Mouse (Mus musculus) lung, adult 2 months (tissue): ENCODE measurements at regions not wholly inside any gene's neighbourhood (a gene's known extent, or its start where the extent isn't known, plus 50 kb on each side); places are given as distances from the start of the nearest gene placed in this dataset.

Source experiments
- DNase-seq: peaks from one replicate; pipeline ENCODE4 v3.0.0; 2022
- H3K4me1 ChIP-seq: fragments of 200-500 bp; 2 replicates; pipeline ENCODE4 v1.6.1; 2011; ENCODE audit warnings: low read length; ENCODE audit not compliant: control insufficient read depth, insufficient read depth
- H3K4me3 ChIP-seq: fragments of 200-500 bp; replicated peaks from 2 replicates; pipeline ENCODE3; 2011; ENCODE audit warnings: low read depth, mild to moderate bottlenecking, control low read depth, low read length; ENCODE audit errors: extremely low read depth
- CTCF ChIP-seq: fragments of 200-500 bp; IDR thresholded peaks from 2 replicates; pipeline ENCODE4 v1.5.1; 2011; ENCODE audit warnings: mild to moderate bottlenecking, low read length, control low read depth; ENCODE audit not compliant: insufficient read depth
- POLR2A ChIP-seq: fragments of 200-500 bp; IDR thresholded peaks from 2 replicates; pipeline ENCODE4 v1.6.1; 2011; ENCODE audit warnings: low read depth, mild to moderate bottlenecking, control low read depth, low read length, borderline replicate concordance; ENCODE audit errors: extremely low read depth
- WGBS: fragments of 180-500 bp; shearing (Covaris S2); methylation state at CpG from one replicate; pipeline ENCODE4 v1.1.7; 2018; 5-methylcytosine and 5-hydroxymethylcytosine counted together

DNA sequence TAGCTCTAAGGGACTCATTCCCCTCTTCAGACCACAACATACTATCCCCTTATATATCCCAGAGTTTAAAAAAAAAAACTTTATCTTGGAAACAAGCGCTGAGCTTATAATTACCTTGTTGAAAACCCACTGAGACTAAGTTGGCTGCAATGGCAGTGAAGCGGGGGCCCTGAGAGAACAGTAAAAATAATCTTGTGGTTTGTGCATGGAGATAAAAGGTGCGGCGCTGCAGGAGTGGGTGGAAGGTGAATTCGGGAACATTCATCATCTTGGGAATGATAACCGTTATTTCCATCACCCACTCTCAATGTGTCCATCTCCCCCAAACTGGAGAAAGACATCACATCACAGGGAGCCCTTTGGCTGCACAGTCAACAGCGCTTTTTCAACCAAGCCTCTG, 327.9 kb downstream of the Insig2 start:
- 89% methylated on average over 7 of the region's 7 CpGs for WGBS
- no peak for TF ChIP-seq POLR2A
- TF ChIP-seq CTCF = no peak

DNA sequence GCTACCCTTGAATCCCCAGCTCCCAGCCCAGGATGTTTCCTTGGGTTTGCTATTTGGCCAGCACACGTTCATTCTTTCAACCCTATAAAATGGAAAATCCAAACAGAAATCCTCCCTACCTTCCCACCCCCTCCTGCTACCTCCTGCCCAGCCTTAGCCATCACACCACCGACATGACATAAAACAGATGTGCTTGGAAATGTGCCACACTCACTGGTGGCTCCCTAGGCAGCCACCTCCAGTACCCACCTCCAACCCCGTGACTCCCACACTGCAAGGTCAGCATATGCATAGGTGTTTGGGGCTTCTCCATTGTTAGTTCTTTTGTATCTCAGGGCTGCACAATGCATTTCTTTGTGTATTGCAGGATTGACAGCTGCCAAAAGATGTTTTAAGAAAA, 327.2 kb downstream of the Insig2 start:
- WGBS = 40% methylated on average over 3 of the region's 3 CpGs
- DNase-seq = no peak
- TF ChIP-seq CTCF (no peak), POLR2A (no peak)
- Histone ChIP-seq H3K4me1 (no peaks in the 10 kb centered on the region), H3K4me3 (no peak overlapping the region)

More for the DNA sequence above, 327.9 kb downstream of the Insig2 start:
- Histone ChIP-seq H3K4me3 (no peak overlapping the region), H3K4me1 (no peaks in the 10 kb centered on the region)
- no peak for DNase-seq

DNA sequence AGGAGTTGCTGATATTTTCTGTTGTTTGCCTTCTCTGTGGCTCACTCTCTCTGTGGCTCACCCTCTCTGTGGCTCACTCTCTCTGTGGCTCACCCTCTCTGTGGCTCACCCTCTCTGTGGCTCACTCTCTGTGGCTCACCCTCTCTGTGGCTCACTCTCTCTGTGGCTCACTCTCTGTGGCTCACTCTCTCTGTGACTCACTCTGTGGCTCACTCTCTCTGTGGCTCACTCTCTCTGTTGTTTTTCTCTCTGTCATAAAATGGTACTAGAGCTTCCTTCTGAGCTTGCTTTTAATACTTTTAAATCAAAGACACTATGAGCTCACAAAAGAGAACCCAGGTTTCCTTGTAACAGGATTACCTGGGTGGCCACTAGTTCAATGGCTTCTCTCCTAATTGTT, 320.3 kb downstream of the Insig2 start:
- H3K4me1 ChIP-seq = no peaks in the 10 kb centered on the region
- no peak for DNase-seq
- no peak for TF ChIP-seq POLR2A
- TF ChIP-seq CTCF = no peak
- H3K4me3 ChIP-seq = no peak overlapping the region

DNA sequence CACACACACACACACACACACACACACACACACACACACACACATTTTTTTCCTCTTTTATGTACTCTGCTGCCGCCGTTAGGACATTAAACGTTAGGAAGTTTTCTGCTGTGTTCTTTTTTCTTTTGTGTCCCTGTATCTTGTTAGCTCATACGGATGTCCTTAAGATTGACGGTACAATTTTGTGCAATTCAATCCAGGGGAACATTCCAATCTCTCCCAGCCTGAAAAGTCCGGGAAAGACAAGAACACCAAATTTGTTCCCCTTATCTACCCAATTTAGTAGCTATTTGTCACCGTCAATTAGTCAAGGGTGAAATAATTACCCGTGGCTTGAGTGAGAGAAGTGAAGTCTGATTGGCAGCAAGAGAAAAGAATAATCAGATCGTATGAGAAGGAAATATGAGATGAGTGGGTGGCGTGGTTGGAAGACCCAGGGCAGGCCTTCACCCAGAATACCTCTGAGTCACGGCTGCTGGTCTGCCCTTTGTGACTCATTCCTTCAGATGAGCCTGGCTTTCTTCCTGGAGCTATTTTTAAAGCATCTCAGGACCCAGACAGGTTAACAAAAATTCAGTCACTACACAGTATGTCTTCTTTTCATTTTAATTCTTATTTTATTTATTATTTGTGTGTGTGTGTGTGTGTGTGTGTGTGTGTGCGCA, 318.4 kb downstream of the Insig2 start:
- Histone ChIP-seq H3K4me3 (no peak overlapping the region), H3K4me1 (no peaks in the 10 kb centered on the region)
- TF ChIP-seq CTCF (no peak), POLR2A (no peak)
- no peak for DNase-seq
- 37% methylated on average over 12 of the region's 12 CpGs for WGBS

DNA sequence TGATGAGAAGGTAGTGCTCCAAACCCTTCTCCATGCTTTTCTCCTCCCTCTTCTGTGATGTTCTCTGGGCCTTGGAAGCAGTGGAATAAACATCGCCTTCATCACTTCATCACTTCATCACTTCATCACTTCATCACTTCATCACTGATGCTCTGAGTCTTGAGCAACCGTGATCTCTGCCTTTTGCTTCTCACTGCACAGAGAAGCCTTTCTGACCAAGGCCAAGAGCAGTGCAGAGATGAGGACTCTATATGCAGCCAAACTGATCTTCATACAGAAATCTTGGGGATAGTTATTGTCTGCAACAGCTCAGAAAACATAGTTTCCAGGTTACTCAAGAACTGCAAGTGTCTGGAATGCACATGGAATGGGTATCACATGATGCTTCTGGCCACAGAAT, 303.0 kb downstream of the Insig2 start:
- no peak for DNase-seq
- WGBS = 74% methylated on average over 2 of the region's 2 CpGs
- Histone ChIP-seq H3K4me3 (no peak overlapping the region), H3K4me1 (no peaks in the 10 kb centered on the region)
- TF ChIP-seq POLR2A (no peak), CTCF (no peak)

DNA sequence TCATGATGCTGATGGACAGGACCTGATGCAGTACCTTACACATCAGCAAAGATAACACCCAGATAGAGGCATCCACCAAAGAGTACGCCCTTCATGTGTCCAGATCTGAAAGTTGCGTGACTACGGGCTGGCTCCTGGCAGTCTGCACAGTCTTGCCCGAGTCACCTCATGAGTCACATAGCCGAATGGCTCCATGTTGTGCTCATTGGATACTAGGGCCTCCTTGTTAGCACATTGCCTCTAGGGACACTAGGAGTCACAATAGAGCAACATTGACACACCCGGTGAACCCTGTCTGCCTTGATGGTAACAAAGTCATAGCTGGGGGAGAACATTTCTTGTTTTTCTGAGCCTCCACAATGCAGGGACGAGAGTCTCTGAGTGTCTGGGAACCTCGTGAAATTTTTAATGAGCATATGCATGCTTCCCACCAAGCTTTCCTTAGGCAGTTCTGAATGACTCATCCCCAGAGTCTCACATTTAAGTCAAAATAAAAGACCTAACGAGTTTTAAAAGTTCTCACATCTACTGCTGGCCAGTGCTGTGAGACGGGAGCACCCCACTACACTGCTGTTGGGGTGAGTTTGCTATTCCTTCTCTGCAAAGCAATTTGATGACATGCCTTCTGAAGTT, 297.5 kb downstream of the Insig2 start:
- no peak for DNase-seq
- 85% methylated on average over 10 of the region's 10 CpGs for WGBS
- Histone ChIP-seq H3K4me3 (no peak overlapping the region), H3K4me1 (no peaks in the 10 kb centered on the region)
- TF ChIP-seq CTCF (no peak), POLR2A (no peak)

DNA sequence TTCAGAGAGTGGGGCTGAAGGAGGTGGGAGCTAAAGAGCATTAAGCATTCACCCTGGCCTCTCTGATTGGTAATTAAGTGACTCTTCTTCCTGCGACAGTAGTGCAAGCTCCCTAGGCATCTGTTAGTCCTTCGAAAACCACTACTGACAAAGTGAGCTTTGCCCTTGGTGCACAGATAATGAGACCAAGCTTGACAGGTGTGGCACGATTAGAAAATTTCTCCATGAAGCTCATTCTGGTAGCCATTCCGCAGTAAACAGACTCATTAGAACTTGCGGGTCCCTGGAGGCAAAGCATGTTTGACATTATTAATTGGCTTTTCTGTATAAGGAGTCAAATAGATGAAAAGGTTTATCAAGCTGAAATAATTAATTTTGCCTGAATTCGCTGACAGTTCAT, 285.8 kb downstream of the Insig2 start:
- whole genome bisulfite sequencing = 49% methylated on average over 6 of the region's 6 CpGs

DNA sequence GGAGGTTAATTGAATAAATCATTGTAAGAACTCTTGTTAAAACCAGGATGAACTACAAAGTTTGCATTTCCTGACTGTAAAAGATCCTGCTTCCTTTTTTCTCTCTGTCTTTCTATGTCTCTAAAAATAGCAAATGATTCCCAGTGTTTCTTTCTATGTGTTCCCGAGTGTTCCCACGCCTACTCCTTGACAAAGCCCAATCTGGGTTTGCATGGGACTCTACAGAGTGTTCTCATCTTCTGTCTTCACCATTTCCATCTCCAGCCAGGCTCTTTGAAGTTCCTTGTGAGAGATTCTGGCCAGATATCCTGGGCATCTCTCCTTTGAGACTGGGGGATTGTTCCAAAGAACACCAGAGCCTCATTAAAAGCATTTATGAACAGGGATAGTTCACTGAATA, 285.0 kb downstream of the Insig2 start:
- WGBS = 24% methylated on average over 2 of the region's 2 CpGs
- DNase-seq = no peak
- H3K4me3 ChIP-seq = no peak overlapping the region
- TF ChIP-seq CTCF (no peak), POLR2A (no peak)
- no peaks in the 10 kb centered on the region for H3K4me1 ChIP-seq

More for the DNA sequence above, 285.8 kb downstream of the Insig2 start:
- no peak for TF ChIP-seq POLR2A
- no peak for TF ChIP-seq CTCF
- Histone ChIP-seq H3K4me1 (no peaks in the 10 kb centered on the region), H3K4me3 (no peak overlapping the region)
- DNase-seq = no peak

DNA sequence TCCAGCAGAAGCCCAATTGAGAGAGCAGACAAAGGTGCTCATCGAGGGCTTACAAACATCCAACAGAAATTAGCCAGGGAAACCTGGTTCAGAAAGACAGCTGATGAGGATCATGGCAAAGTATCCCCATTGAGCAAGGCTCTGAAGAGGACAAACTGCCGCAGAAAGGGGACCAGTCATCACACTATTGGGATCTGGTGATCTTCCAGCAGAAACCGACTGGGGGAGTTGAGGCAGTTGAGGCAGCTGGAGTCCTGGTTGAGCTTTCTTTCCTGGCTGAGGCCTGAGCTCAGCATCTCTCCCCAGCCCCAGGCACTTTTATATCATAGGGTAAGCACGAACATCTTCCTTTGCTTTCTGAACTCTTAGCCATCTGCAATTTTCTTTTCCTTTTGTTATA, 282.7 kb downstream of the Insig2 start:
- TF ChIP-seq POLR2A (no peak), CTCF (no peak)
- DNase-seq = no peak

DNA sequence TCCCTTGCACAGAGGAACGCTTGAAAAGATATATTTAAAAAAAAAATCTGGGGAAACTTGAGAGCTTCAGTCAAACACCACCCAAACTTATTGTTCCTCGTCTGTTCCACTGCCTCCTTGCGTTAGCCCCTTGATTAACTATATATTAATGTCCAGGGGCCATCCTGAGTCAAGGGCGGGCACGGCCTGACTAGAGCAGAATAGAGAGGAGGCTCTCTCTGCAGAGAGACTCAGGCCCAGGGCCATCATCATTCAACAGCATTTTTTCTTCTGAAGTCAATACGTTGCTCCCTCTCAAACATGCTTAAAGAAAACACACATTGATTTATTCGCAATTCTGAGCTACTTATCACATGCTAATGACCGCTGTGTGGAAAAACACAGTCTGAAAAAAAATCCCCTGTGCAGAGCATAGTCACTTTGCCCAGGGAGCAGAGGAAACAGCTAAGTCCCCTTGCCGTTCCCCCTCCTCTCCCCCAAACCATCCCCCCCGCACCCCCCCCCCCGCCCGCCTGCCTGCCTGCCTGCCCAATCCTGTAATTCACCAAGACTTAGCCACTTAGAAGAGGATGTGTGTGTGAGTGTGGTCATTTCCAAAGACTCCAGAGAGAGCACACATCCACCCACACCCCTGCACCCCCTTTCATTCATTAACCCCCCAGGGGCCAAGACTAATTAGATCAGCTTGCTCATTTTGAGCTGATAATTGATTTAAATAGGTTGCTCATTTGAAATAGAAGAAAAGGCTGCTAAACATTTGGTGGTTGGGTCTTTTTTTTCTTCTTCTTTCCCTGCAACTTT, 281.5 kb downstream of the Insig2 start:
- TF ChIP-seq POLR2A (no peak), CTCF (no peak)
- DNase-seq = no peak
- WGBS = 36% methylated on average over 12 of the region's 12 CpGs
- Histone ChIP-seq H3K4me3 (no peak overlapping the region), H3K4me1 (no peaks in the 10 kb centered on the region)

More for the DNA sequence above, 282.7 kb downstream of the Insig2 start:
- no peak overlapping the region for H3K4me3 ChIP-seq
- no peaks in the 10 kb centered on the region for H3K4me1 ChIP-seq
- WGBS = 83% methylated on average over 4 of the region's 4 CpGs
